Mouse (Mus musculus) liver, embryonic 12.5 days (tissue): Measurements from ENCODE around the gene 1700086D15Rik. TPM values are rescaled to one million over a fixed set of nuclear protein-coding genes. Genes with fewer than 3 reads are reported as not detected.
A peak's percentile ranks its signal among the peaks of the same experiment; 100 is the strongest.

Experiments
- ATAC-seq: fragments of 200-750 bp; cut with Nextera tagmentation; 2 replicates; pipeline ENCODE4 v1.8.0; 2017; ENCODE audit warnings: moderate number of reproducible peaks, mild to moderate bottlenecking, moderate library complexity
- H3K27ac ChIP-seq: fragments of 300-500 bp; sonication (generic); 2 replicates; pipeline ENCODE4 v1.5.1; 2016; ENCODE audit warnings: mild to moderate bottlenecking
- H3K27me3 ChIP-seq: fragments of 300-500 bp; sonication (generic); replicated peaks from 2 replicates; pipeline ENCODE4 v1.6.1; 2016; ENCODE audit warnings: mild to moderate bottlenecking, moderate library complexity
- H3K36me3 ChIP-seq: fragments of 300-500 bp; sonication (generic); 2 replicates; pipeline ENCODE4 v1.6.1; 2016; ENCODE audit warnings: mild to moderate bottlenecking, moderate library complexity
- H3K4me1 ChIP-seq: fragments of 300-500 bp; sonication (generic); 2 replicates; pipeline ENCODE4 v1.6.1; 2016
- H3K4me2 ChIP-seq: fragments of 300-500 bp; sonication (generic); 2 replicates; pipeline ENCODE4 v1.6.1; 2016; ENCODE audit warnings: mild to moderate bottlenecking, moderate library complexity
- H3K4me3 ChIP-seq: fragments of 300-500 bp; sonication (generic); 2 replicates; pipeline ENCODE4 v1.5.1; 2016; ENCODE audit warnings: mild to moderate bottlenecking, moderate library complexity
- H3K9ac ChIP-seq: fragments of 300-500 bp; sonication (generic); 2 replicates; pipeline ENCODE4 v1.6.1; 2016; ENCODE audit warnings: mild to moderate bottlenecking, moderate library complexity
- H3K9me3 ChIP-seq: fragments of 300-500 bp; sonication (generic); replicated peaks from 2 replicates; pipeline ENCODE4 v1.6.1; 2016; ENCODE audit warnings: mild to moderate bottlenecking, moderate library complexity
- WGBS: fragments of 180-500 bp; shearing (Covaris S2); methylation state at CpG from one replicate; pipeline ENCODE4 v1.1.7; 2016; ENCODE audit not compliant: insufficient replicate concordance; 5-methylcytosine and 5-hydroxymethylcytosine counted together
- polyA plus RNA-seq: library from polyadenylated mRNA; unstranded; fragments of >200 nt; fragmentation: Nextera tagmentation; extraction: Ambion mirVana; gene quantifications from 2 replicates; pipeline ENCODE4 v1.2.1, GENCODE M21; 2016

Gene 1700086D15Rik
- polyA plus RNA-seq, 1 experiment from 2014 or later, result not detected

- Histone ChIP-seq H3K9ac (no peak overlapping the region), H3K4me2 (no peak overlapping the region), H3K36me3 (no peaks in the 10 kb centered on the region), H3K27ac (no peak overlapping the region), H3K4me3 (no peak overlapping the region), H3K27me3 (no peaks in the 10 kb centered on the region), H3K4me1 (no peaks in the 10 kb centered on the region), H3K9me3 (no peaks in the 10 kb centered on the region)
- WGBS, result 49% methylated on average over 4 of the region's 4 CpGs
- no peak for ATAC-seq
These were observed 30.6 kb downstream of the 1700086D15Rik start for GRCm38 (mm10) chr11:65129110-65129509.

DNA sequence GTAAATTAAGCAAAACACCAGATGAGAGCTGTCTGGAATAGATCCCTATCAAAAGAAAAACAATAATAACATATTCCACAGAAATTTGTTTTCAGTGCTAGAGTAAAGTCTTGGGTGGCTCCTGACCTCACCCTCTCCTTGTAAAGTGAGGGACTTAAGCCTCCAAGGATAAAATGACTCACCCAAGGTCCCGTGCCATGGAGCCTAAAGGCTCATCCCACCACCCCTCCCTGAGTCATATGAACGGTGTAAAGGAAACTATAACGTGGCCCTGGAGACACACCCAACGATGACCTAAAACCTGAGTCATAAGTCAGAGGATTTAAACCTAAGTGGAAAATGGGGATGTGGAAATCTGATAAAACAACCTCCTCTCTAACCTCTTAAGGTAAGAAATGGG is 31.0 kb downstream of the 1700086D15Rik start:
- no peak overlapping the region for H3K4me3 ChIP-seq
- no peaks in the 10 kb centered on the region for H3K36me3 ChIP-seq
- no peak for ATAC-seq
- H3K9ac ChIP-seq, result no peak overlapping the region
- H3K9me3 ChIP-seq, result no peaks in the 10 kb centered on the region
- no peak overlapping the region for H3K27ac ChIP-seq
- WGBS, result 73% methylated on average over 4 of the region's 4 CpGs
- no peak overlapping the region for H3K4me2 ChIP-seq
- no peaks in the 10 kb centered on the region for H3K27me3 ChIP-seq
- H3K4me1 ChIP-seq, result no peaks in the 10 kb centered on the region

DNA sequence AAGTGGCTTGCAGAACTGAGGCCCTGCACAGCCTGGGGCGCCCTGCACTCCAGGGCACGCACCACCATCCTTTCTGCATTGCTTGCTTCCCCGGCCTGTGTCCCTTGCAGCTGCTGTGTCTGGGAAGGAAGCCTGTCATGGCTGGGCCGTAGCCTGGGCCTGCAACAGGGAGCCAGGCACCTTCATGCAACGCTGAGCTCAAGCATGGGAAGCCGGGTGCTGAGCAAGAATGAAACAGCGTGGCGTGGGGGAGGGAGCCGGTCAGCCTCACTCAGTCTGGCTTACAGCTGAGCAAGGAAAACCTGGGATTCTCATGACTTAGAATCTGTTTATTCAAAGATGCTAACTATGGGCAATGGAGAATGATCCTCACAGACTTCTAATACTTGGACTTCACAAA is 33.1 kb downstream of the 1700086D15Rik start:
- Histone ChIP-seq H3K27me3 (no peaks in the 10 kb centered on the region), H3K36me3 (no peaks in the 10 kb centered on the region), H3K4me2 (no peak overlapping the region), H3K9ac (no peak overlapping the region), H3K4me3 (no peak overlapping the region), H3K27ac (no peak overlapping the region), H3K4me1 (no peaks in the 10 kb centered on the region), H3K9me3 (no peaks in the 10 kb centered on the region)
- ATAC-seq, result no peak
- WGBS, result 69% methylated on average over 9 of the region's 9 CpGs

DNA sequence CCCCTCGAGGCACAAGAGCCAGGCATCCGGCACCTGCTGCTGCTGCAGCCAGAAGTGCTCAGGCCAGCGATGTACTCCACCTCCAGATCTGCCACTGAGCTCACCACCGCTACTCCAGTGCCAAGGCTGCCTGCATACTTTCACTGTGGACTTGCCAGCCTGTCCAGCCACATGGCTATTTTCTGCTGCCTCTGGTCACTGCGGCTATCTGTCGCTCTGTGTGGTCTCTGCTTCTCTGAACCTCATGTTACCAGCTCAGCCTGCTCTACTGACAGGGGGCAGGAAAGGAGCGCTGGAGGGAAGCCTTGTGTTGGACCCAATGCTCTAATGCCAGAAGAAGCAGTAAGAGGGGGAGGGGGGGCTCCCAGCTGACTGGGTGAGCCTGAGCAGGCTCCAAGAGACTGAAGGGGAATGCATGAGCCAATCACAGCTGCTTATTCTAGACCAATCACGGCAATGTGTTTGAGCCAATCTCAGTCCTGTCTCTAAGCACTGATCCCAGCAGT is 34.7 kb downstream of the 1700086D15Rik start:
- Histone ChIP-seq H3K4me3 (no peak overlapping the region), H3K27ac (no peak overlapping the region), H3K9ac (no peak overlapping the region), H3K4me2 (no peak overlapping the region), H3K9me3 (no peaks in the 10 kb centered on the region), H3K27me3 (no peaks in the 10 kb centered on the region), H3K36me3 (no peaks in the 10 kb centered on the region), H3K4me1 (no peaks in the 10 kb centered on the region)
- no peak for ATAC-seq
- 59% methylated on average over 8 of the region's 8 CpGs for WGBS

DNA sequence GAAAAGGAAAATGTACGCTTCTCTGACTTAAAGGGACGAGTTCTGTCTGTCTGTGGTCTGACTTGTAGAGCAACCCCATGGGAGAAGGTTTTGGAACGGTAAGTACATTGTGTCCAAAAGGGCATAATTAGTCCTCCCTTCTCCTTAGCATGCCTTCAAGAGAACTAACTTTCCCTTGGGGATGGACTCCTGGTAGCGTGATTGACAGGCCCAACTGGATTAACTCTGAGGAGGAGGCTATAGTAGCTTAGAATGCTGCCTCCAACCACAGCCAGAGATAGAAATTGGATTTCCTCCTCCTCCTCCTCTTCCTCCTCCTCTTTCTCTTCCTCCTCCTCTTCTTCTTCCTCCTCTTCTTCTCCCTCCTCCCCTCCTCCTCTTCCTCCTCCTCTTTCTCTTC is 39.4 kb downstream of the 1700086D15Rik start:
- Histone ChIP-seq H3K4me1 (no peaks in the 10 kb centered on the region), H3K4me3 (no peak overlapping the region), H3K27me3 (no peaks in the 10 kb centered on the region), H3K9ac (no peak overlapping the region), H3K4me2 (no peak overlapping the region), H3K27ac (no peak overlapping the region), H3K36me3 (no peaks in the 10 kb centered on the region), H3K9me3 (no peaks in the 10 kb centered on the region)
- 59% methylated on average over 4 of the region's 4 CpGs for WGBS
- no peak for ATAC-seq

- Histone ChIP-seq H3K4me3 (no peak overlapping the region), H3K4me1 (no peaks in the 10 kb centered on the region), H3K9me3 (no peaks in the 10 kb centered on the region), H3K27ac (no peak overlapping the region), H3K9ac (no peak overlapping the region), H3K36me3 (no peaks in the 10 kb centered on the region), H3K27me3 (no peaks in the 10 kb centered on the region), H3K4me2 (no peak overlapping the region)
- 74% methylated on average over 6 of the region's 6 CpGs for whole genome bisulfite sequencing
- no peak for ATAC-seq
These were observed 43.9 kb downstream of the 1700086D15Rik start for GRCm38 (mm10) chr11:65115811-65116210.

GRCm38 (mm10) chr11:65112086-65112485 is 47.6 kb downstream of the 1700086D15Rik start:
- H3K27me3 ChIP-seq, result no peaks in the 10 kb centered on the region
- H3K4me2 ChIP-seq, result no peak overlapping the region
- no peaks in the 10 kb centered on the region for H3K36me3 ChIP-seq
- no peak overlapping the region for H3K27ac ChIP-seq
- no peak overlapping the region for H3K9ac ChIP-seq
- H3K4me3 ChIP-seq, result no peak overlapping the region
- ATAC-seq, result no peak
- no peaks in the 10 kb centered on the region for H3K9me3 ChIP-seq
- 62% methylated on average over 4 of the region's 4 CpGs for WGBS
- no peaks in the 10 kb centered on the region for H3K4me1 ChIP-seq

- Histone ChIP-seq H3K4me3 (no peak overlapping the region), H3K36me3 (no peaks in the 10 kb centered on the region), H3K27me3 (no peaks in the 10 kb centered on the region), H3K9me3 (no peaks in the 10 kb centered on the region), H3K9ac (no peak overlapping the region), H3K4me1 (no peaks in the 10 kb centered on the region), H3K27ac (no peak overlapping the region), H3K4me2 (no peak overlapping the region)
- no peak for ATAC-seq
- WGBS, result 72% methylated on average over 5 of the region's 5 CpGs
These were observed 48.0 kb downstream of the 1700086D15Rik start for GRCm38 (mm10) chr11:65111651-65112050.

GRCm38 (mm10) chr11:65110058-65110457 is 49.6 kb downstream of the 1700086D15Rik start:
- 65% methylated on average over 10 of the region's 10 CpGs for WGBS
- H3K36me3 ChIP-seq, result no peaks in the 10 kb centered on the region
- no peak for ATAC-seq

DNA sequence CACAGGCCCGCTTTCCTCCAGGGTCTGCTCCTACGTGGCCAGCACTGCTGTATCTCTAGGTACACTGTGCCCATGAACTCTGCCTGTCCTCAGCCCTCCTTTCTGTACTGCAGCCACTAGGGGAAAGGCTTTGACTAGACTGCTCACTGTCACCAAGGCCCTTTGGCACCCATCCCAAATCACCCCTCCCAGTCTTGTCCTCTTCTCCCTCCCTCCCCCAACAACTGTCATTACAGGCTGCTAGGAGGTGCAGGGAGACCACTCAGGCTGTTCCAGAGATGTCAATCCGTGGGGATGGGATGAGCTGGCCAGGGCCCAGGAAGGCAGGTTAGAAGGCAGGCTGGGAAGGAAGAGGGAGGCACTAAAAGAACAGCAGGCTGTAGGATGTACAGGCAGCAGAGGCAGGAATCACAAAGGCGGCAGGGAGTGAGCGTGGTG is 51.9 kb downstream of the 1700086D15Rik start:
- no peaks in the 10 kb centered on the region for H3K9me3 ChIP-seq
- no peak overlapping the region for H3K4me2 ChIP-seq
- no peak overlapping the region for H3K9ac ChIP-seq
- no peaks in the 10 kb centered on the region for H3K27me3 ChIP-seq
- no peaks in the 10 kb centered on the region for H3K36me3 ChIP-seq
- H3K4me3 ChIP-seq, result no peak overlapping the region
- 62% methylated on average over 5 of the region's 5 CpGs for WGBS
- H3K27ac ChIP-seq, result no peak overlapping the region
- no peaks in the 10 kb centered on the region for H3K4me1 ChIP-seq
- 0 out of 2 replicates have a peak, but pooled peaks have one; percentile 15 for ATAC-seq

More at GRCm38 (mm10) chr11:65110058-65110457, 49.6 kb downstream of the 1700086D15Rik start:
- Histone ChIP-seq H3K27ac (no peak overlapping the region), H3K27me3 (no peaks in the 10 kb centered on the region), H3K9ac (no peak overlapping the region), H3K4me1 (no peaks in the 10 kb centered on the region), H3K4me3 (no peak overlapping the region), H3K9me3 (no peaks in the 10 kb centered on the region), H3K4me2 (no peak overlapping the region)

- Histone ChIP-seq H3K9me3 (no peaks in the 10 kb centered on the region), H3K4me2 (no peak overlapping the region), H3K4me1 (no peaks in the 10 kb centered on the region), H3K27me3 (no peaks in the 10 kb centered on the region), H3K9ac (no peak overlapping the region), H3K4me3 (no peak overlapping the region), H3K27ac (no peak overlapping the region), H3K36me3 (no peaks in the 10 kb centered on the region)
- 64% methylated on average over 4 of the region's 4 CpGs for WGBS
- no peak for ATAC-seq
These were observed 52.5 kb downstream of the 1700086D15Rik start for GRCm38 (mm10) chr11:65107151-65107550.

DNA sequence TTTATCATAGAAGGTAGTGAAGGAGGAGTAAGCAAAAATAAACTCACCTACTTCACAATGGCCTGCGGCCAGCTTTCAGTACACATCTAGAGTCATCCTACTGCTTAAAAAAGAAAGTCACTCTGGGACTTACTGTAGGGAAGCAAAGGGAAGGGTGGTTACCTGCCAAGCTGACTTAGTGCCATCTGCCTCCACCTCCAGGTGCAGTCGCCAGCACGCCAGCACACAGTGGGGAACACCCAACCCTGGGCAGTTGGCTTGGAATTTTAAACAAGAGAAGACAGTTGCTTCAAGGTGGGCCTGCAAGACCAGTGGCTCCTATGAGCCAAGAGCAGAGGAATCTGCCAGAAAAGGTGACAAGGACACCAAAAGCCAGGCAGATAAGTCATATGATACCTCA is 55.6 kb downstream of the 1700086D15Rik start:
- no peak for ATAC-seq
- H3K4me1 ChIP-seq, result no peaks in the 10 kb centered on the region
- no peaks in the 10 kb centered on the region for H3K36me3 ChIP-seq
- no peak overlapping the region for H3K4me3 ChIP-seq
- no peak overlapping the region for H3K27ac ChIP-seq
- no peaks in the 10 kb centered on the region for H3K27me3 ChIP-seq
- no peak overlapping the region for H3K4me2 ChIP-seq
- H3K9ac ChIP-seq, result no peak overlapping the region
- H3K9me3 ChIP-seq, result no peaks in the 10 kb centered on the region
- 68% methylated on average over 3 of the region's 3 CpGs for WGBS
